Mouse (Mus musculus): ENCODE data around the gene Lipc.

The Lipc gene

DNA sequence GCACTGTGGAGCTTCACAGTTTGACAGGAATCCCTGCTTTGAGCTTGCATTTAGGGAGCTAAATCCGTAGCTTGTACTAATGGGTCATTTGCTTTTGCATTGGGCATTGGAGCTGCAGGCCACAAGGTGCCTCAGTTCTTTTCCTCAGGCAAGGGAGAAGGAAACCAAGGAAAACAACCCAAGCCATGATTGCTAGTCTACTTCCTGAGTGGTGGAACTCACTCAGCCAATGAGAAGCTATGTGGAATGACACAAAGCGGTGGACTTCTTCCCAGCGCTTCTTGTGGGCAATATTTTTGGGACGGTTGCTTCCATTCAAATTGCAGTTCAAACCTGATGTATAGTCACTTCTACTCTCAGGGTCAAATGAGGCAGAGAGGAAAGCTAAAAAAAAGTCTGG, at the start of gene Lipc:
Gene Lipc, minus strand, starts transcription at position 101 of the 400 bp plus-strand sequence.
- DNase-seq = no peak

DNA sequence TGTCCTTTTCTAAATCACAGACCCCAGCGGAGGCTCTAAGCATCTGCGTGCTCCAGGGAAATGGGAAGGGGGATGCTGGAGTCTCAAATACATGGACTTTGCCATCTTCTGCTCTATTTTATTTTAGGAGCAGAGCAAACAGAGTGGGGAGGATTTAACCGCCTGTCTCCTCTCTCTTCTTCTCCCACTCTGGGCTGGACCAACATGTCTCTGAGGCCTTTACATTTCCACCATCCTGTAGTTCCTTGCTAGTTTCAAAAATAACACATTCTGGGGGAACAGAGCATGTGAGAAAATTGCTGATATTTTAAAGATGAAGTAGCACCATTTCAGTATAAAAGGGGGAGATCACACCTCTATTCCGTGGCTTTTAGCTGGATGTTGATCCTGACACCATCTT, 47.1 kb upstream of the Lipc start:
- no peak for DNase-seq

DNA sequence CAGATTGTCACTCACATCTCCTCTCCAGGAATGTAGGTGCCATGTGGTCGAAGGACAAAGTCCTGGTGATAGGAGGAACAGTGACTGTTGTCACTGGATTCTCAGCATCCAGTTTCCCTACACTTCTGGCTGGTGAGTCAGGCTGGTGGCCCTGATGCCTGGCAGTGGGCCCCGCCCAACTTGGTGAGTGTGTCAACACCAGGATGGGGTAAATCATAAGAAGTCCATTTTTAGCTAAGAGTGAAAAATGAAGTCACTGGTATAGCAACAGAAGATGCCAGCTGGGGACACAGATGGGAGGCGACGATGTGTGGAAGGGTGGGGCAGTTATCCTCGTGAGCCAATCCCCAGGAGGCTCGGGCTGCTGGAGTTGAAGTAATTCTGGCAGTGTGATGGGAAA, 46.7 kb upstream of the Lipc start:
- peak in 1 of 2 experiments; percentile 27 for DNase-seq

DNA sequence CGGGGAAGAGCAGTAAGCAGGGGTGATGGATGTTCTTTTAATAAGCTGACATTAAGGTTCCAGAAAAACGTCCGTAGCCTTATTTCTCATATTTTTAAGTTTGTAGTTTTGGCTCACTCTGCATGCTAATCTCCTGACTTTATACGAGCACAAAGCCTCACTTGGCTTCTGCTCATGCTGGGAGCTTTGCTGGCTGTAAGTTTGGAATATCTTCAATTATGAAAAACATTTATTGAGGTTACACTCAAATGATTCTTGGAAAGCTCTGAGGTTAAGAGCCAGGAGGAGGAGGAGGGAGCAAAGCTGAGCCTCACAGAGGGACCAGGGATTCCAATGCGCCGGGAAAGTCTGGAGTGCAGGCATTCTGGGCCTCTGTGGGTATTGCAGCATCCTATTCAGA, 41.3 kb upstream of the Lipc start:
- no peak for DNase-seq

DNA sequence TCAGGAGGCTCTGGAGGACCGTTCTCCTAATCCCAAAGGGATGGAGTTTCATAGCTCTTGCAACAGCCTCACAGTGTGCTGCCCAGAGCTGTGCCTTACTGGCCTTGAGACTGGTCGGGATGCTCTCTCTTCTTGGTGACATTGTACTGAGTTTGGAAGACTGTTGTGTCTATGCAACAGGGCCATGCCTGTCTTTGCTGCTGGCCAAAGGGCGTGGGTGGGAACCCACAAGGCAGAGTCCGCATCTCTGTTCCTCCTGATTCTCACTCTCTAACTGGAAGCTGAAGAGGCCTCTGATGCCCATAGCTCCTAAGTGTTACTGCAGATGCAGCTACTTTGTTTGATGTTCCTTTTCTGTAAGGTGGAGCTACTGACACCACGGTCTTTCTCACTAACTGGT, 39.4 kb upstream of the Lipc start:
- DNase-seq = no peak

DNA sequence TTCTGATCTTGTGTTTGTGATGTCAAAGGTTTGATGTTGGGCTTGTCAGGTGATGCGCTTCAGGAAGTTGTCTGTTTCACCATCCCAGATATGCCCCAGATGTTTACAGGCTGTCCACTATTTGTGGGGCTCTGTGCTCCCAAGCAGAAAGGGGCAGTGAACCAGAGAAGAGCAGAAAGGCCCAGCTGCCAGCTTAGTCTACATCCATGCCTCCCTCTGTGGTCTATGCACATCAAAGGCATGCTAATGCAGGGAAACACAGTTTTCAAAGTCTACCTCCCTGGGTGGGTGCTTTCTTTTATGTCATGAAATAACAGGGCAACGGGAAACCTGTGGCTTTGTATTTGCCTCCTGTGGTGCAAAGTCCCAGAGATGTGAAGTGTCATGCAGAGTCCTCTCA, 35.2 kb upstream of the Lipc start:
- no peak for DNase-seq

DNA sequence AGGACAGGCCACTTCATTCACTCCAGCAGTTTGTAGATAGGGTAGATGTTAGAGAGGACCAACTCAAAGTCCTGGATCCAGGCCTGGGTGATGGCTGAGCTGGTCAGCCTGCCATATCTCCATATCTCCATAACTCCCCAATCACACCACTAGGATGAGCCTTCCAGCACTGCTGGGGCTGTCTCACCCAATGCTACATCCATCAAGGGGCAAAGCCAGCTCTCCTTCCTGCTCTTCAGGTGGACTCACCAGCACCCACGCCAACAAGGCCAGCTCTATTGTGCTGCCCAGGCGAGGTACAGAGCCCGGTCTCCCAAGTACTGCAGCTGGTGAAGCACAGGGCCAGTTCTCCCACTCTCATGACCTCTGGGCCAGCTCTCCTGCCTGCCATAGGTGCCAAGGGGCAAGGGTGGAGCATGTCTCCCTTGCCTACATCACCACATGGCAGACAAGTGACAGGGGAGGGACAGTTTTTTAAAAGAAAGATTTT, 31.0 kb upstream of the Lipc start:
- no peak for DNase-seq

DNA sequence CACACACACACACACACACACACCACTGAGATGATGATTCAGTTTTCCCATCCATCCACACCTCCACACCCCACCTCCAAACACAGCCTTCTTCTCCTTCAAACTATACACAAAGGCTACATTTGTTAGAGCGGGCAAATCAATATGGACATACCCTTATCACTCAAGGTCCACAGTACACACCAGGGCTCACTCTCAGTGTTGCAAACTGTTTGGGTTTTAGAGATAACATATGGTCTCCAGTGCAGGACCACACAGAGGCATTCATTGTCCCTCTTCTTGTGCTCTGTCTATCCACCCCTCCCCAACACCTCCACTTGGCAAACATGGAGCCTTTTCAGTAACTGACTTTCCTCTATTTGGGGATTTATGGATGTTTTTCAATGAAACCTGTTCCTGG, 29.7 kb upstream of the Lipc start:
- DNase-seq = no peak

DNA sequence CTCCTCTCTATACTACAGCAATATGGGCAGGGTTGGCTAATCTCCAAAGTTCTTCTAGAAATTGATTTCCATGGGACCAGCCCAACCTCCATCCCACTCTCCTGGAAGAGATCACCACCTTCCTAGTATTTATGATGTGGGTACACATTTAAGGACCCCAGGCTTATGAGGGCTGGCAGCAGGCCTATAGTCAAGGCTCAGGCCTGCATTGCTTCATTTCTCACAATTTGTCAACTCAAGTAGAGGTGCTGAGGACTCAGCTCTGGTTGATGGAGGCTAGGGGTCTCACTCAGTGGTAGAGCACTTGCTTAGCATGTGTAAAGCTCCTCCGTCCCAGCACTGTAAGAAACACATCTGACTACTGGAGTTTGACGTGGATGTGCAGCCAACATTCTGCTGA, 27.6 kb upstream of the Lipc start:
- no peak for DNase-seq

DNA sequence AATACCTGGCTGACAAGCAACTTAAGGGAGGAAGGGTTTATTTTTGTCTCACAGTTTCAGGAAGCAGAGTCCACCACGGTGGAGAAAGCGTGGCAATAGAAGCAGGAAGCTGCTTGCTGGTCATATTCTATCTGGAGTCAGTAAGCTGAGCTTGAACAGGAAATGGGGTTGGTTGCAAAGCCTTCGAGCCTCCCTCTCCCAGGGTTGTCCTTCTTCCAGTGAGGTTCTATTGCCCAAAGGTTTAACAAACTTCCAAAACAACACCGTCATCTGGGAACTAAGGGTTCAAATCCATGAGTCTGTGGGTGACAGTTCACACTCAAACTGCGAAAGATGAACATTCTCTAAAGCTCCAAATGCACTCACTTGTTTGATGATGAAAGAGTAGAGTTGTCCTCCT, 27.1 kb upstream of the Lipc start:
- DNase-seq = no peak

DNA sequence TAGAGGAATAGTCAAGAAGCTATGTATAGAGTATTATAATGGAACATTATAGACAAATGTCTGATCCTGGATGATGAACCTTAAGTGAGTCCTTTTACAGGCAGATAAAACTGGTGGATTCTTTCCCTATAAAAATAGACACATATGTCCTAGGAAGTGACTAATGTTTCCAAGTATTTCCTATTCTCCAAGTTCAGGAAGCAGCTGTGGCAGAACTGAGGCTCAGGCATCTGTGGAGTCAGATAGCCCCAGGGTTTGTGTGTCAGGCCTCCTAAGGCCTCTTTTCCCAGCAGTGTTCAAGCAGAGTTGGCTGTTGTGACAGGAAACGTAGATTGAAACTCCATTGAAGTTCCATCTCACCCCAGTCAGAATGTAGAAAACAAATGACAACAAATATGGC, 25.4 kb upstream of the Lipc start:
- no peak for DNase-seq

DNA sequence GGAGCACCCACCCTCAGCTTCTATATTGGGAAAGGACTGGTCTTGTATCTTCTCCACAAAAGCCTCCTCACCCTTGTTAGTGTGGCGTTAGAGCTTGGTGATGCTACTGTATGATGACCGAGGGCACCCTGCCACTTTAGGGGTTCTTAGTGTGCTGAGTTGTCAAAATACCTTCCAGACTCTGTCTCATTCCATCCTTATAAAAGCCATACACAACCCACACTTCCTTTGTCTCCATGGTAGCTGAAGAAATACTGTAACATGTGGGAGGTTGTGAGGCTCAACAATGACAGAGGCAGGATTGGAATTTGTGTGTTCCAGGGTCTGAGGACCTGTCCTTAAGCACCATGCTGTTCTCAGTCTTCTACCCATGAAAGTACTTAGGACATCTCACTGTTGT, 23.9 kb upstream of the Lipc start:
- no peak for DNase-seq

DNA sequence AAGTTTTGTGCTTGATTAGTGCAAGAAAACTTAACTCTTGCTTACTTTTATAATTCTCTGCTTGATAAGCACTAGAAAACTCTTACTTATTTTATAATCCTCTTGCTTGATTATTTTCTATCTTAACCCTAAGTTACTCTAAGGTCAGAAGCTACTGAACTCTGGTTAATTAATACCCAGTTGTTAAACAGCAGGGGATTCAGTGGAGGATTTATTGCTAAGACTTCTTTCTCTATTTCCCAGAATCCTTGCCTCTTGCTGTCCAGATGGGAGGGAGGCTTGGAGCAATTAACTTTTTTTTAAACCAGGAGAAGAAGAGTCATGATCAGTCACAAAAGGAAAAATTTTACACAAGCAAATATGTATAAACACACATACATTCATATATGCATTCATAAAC, 21.3 kb upstream of the Lipc start:
- no peak for DNase-seq

DNA sequence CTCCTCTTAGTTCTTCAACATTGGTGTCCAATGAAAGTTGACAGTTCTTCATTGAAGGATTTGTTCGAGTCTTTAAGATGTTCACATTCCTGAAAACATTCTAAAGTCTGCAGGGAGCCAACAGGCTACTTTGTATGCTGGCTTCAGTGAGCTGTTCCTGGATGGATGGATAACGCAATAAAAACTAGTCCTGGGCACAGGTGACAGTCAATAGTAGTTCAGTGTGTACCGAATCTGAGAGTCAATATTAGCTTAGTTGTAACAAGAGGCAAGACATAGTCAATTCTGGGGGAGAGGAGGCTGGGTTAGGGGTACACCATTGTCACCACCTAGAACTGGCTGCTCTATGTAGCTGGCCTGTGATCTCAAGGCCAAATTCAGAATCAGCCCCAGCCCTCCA, 17.2 kb upstream of the Lipc start:
- no peak for DNase-seq

DNA sequence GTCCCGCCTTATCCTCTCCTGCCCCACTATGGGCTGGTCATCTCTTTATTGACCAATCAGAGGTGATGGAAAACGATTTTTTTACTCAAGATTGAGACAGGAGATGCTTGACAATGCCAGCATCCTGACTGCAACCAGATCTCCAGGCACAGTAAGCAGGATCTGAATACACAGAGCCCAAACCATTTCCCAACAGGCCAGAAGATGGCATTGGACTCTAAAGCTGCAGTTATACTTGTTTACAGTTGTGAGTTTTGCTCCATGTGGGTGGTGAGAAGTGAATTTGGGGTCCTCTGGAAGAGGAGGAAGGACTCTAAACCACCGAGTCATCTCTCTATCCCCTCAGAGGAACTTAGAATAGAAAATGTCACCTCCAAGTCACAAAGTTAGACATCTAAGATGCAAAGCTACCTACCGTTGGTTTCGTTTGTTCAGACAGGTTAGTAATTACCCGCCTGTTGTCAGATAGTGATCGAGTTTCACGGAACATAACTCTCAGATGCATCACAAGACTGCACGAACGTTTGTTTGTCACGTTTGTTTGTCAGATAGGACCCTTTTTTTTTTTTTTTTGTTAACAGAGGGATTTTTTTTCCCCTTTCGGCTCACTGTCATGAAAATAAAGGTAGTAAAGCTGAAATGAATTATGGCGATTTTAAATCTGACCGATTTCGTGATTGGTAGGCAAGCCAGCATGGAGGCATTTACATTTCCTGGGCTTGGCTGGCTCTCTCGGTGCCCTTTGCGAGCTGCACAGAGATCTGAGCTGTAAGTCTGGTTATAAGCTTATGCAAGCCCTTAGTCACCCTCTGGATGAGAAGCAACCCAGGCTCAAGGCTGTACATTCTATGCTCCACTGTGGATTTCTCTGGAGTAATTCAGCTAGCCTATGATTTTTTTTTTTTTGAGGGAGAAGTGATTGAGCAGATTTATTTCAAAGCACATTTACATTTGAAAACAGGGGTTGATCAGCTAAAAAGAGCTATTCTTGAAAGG, 14.3 kb upstream of the Lipc start:
- DNase-seq = no peak

DNA sequence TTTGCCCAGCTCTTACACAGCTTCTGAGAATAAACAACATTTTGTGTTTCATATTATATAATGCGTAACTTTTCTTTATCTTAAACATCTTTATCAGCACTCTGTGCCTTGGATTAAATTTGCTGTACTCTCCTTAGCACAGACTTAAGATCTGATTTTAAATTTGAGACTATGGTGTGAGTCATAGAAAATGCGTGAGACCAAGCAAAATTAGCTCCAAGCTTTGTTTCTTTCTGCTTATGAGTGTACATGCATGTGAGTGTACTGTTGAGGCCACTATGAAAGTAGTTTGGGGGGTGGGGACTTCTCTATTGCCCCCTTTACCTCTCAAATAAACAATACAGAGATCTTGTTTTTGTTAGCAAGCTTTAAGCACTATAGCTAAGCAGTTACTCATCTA, 13.4 kb upstream of the Lipc start:
- no peak for DNase-seq

DNA sequence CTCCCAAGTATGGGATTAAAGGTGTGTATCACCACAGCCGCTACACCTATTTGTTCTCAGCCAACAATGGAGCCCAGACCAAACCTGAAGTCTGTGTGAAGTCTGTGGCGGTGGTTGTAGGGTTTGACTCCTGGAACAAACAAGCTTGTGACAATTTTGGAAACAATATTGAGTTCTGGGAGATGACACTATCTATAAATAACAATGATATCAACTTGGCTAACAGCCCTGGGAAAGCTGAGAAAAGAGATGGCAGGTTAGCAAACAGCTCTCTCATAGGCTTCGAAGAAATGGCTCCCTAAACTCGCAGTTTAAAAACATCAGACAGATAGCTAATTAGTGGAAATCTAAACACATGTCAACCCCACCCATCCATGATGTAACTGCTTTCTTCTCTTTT, 13.0 kb upstream of the Lipc start:
- DNase-seq = no peak

DNA sequence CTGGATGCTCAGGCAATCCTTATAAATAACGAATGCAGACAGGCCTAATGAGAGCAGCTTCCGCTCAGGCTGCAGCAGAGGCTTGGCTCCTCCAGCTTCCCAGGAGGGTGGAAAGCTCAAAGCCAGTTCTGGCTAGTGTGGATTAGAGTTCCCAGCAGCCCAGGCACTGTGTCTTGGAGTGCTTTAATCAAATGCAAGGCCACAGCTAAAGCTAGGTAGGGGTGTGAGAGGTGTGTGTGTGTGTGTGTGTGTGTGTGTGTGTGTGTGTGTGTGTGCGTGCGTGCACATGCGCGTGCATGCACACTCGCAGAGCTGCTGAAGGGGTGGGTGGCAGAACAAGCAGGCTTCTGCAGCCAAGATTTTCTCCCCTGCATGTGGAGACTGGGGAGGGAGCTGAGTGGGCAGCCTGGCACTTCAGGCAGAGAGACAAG, 11.4 kb upstream of the Lipc start:
- peak; percentile 65 to 66 for DNase-seq

DNA sequence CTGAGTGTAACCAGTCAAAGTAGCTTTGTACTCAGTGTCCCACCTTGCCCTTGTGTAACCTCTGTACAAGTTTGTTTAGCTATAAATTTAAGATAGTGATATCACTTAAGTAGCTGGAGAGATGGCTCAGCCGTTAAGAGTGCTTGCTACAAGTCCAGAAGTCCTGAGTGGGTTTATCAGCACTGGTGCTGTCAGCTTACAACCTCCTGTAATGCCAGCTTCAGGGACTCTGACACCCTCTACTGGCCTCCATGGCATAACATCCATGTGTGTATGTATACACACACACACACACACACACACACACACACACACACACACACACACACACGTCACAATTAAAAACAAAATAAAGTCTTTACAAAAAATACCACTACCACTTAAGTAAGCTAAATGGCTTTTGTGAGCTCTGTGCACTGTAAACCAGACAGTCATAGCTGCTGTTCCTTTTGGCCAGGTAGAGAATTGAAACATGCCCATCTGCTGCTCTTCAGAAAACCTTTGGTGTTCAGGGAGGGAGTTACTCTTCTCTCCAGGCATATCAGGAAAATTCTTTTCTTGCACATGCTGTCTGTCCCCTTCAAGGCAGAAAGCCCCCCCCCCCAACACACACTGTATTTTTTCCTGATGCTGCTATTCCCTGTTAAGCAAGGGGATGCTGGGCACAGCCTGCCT, 10.9 kb upstream of the Lipc start:
- DNase-seq = peak in 1 of 2 experiments; percentile 46

DNA sequence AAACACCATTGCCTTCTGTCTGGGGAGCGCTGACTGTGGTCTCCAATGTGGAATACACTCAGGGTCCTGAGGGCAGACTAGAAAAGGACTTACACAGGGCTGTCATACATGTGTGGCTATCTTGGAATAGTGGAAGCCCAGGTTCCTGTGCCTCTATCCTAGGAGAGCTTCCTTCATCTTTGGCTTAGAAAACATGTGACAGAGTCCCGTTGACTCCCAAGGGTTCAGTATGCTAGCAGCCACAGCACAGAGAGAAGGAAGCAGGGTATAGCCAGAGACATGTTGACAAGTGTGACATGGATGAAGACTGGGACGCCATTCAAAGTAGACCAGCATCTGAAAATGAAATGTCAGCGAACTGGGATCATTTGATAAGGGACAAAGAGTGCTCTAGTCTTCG, 8.3 kb upstream of the Lipc start:
- no peak for DNase-seq

DNA sequence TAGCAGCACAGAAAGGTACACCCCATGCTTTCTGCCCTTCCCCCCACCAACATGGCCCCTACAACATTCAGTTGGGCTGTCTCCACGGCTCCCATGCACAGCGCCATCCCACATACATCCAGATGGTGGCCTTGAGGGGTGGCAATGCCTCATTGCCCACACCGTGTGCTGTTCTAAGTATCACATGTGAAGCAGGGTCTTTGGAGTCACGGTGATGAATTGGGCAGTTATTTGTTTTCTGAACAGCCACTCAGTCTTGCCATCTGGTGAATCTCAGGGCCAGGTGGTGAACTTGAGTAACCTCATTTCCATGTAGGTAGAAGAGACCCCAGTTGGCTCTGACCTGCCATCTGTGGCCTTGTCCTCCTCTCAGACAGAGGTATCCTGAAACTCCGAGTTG, 7.8 kb upstream of the Lipc start:
- DNase-seq = peak; percentile 73 to 80

DNA sequence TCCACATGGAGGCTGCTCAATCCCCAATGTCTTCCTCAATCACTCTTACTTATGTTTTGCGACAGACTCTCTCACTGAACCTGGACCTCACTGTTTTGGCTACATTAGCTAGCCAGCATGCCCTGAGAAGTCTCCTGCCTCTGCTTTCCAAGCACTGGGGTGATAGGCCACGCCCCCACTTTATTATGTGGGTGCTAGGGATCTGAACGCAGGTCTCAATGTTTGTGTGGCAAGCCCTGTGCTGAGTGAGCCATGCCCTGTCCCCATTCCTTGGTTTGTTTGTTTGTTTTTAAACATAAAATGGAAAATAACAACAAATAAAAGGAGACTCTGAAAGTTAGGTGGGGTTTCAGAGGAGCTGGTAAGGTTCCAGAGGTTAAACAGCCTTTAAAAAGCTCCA, 7.4 kb upstream of the Lipc start:
- DNase-seq = no peak

DNA sequence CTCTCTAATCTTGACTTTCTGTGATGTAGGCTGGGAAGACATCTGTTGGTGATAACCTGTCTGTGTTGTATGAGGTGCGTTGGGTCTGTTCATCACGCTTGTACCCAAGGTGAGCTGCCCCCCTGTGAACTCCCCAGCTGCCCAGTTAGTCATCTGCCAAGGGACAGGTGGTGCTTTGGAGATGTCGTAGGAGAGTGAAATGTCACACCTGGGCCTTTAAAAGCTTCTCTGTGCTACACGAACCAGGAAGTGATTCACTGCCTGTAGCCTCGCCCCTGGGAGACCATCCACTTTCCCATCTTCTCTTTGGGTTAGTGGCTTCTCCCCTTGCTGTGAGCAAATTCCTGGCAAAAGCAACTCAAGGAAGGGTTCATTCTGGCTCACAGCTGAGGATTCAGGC, 6.4 kb upstream of the Lipc start:
- DNase-seq = peak; percentile 88

DNA sequence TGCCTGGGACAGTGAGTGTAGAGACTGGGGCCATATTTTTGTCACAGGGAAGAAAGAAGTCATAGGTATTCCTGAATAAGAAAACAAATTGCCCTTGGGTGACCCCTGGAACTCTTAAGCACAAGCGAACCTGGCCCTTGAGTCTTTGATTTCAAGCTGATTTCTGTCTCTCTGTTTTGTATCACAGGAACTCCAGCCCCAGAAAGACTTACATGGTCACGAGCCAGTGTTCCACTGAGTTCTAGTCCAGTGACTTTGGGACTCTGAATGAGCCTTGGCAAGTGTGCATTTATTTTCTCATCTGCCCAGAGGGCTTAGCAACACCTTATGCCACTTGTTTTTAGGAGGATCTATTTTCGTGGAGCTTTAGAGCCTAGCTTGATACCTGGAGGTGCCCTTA, 5.7 kb upstream of the Lipc start:
- DNase-seq = no peak

Data from cerebellum, postnatal 25 days (tissue).